Comparison of ENCODE assay signal across 10 mouse cellular contexts in genomic region chr13:63356558-63356957, GRCm38 (mm10).
DNase-seq lines count a peak whose midpoint lies in the region; ATAC-seq and TF ChIP-seq lines count a peak whose summit lies in the region.
"Had no signal": no experiment of that assay in that cellular context is flagged by ENCODE, and none has a peak within 500 bp of the region (broad histone marks: within the 10 kb centered on the region; RNA-seq: fewer than 3 reads in every experiment).

No protein-coding gene starts in this region.

- H3K9ac ChIP-seq in kidney, embryonic 15.5 days: no peak overlapping the region
- no peak overlapping the region for H3K9ac ChIP-seq in hindbrain, embryonic 13.5 days
- no peak overlapping the region for H3K9ac ChIP-seq in midbrain, embryonic 15.5 days
- H3K9ac ChIP-seq: embryonic facial prominence, embryonic 12.5 days had no signal

- no peak overlapping the region for H3K4me3 ChIP-seq in kidney, adult 2 months (ENCODE audit: insufficient read depth, low read depth, low read length)
- no peak overlapping the region for H3K4me3 ChIP-seq in kidney, embryonic 15.5 days (replicated peaks)
- no peak overlapping the region for H3K4me3 ChIP-seq in hindbrain, embryonic 13.5 days
- H3K4me3 ChIP-seq in midbrain, embryonic 15.5 days: no peak overlapping the region
- H3K4me3 ChIP-seq: embryonic facial prominence, embryonic 12.5 days; megakaryocyte, embryonic 14.5 days had no signal

- no peaks in the 10 kb centered on the region for H3K36me3 ChIP-seq in kidney, adult 2 months (ENCODE audit: control insufficient read depth, insufficient read depth, low read length)
- H3K36me3 ChIP-seq in kidney, embryonic 15.5 days: no peaks in the 10 kb centered on the region
- no peaks in the 10 kb centered on the region for H3K36me3 ChIP-seq in hindbrain, embryonic 13.5 days
- H3K36me3 ChIP-seq in midbrain, embryonic 15.5 days (replicated peaks): no peaks in the 10 kb centered on the region
- H3K36me3 ChIP-seq: embryonic facial prominence, embryonic 12.5 days had no signal

- 29% methylated on average over 3 of the region's 3 CpGs for WGBS in kidney, adult 2 months
- 37% methylated on average over 3 of the region's 3 CpGs for WGBS in kidney, embryonic 15.5 days
- WGBS in hindbrain, embryonic 13.5 days: 39% methylated on average over 3 of the region's 3 CpGs
- 33% methylated on average over 3 of the region's 3 CpGs for WGBS in midbrain, embryonic 15.5 days

- intact Hi-C loops in left cerebral cortex, postnatal 10 days (cut with DNase I): no loop called here

- peak; percentile 81 for DNase-seq in kidney, adult 2 months
- peak; percentile 85 for DNase-seq in brain, adult 2 months (ENCODE audit: low read depth, low spot score)
- DNase-seq in left cerebral cortex, postnatal 10 days (ENCODE audit: extremely low spot score in 1 of 2, low spot score in 2 of 2): peak; percentile 62 to 63
- peak; percentile 46 for DNase-seq in telencephalon, adult 2 months (ENCODE audit: low read depth, low spot score)

- H3K4me1 ChIP-seq in kidney, adult 2 months (ENCODE audit: control insufficient read depth, insufficient read depth, low read length): peaks cover 3% of the 10 kb centered on the region; the same call in 1 of the 2 replicates
- no peaks in the 10 kb centered on the region for H3K4me1 ChIP-seq in kidney, embryonic 15.5 days
- no peaks in the 10 kb centered on the region for H3K4me1 ChIP-seq in hindbrain, embryonic 13.5 days (replicated peaks)
- no peaks in the 10 kb centered on the region for H3K4me1 ChIP-seq in midbrain, embryonic 15.5 days
- H3K4me1 ChIP-seq: embryonic facial prominence, embryonic 12.5 days had no signal

- ATAC-seq in kidney, embryonic 15.5 days (replicated peaks; ENCODE audit: low FRiP score): no peak
- ATAC-seq in erythroblast, adult 5-6 weeks (replicated peaks; ENCODE audit: low FRiP score, poor library complexity, severe bottlenecking): peak; percentile 73
- 0 out of 2 replicates have a peak, but pooled peaks have one; percentile 43 for ATAC-seq in hindbrain, embryonic 13.5 days (ENCODE audit: low FRiP score)
- ATAC-seq in midbrain, embryonic 15.5 days (replicated peaks): 0 out of 2 replicates have a peak, but pooled peaks have one; percentile 24

- no peak overlapping the region for H3K4me2 ChIP-seq in kidney, embryonic 15.5 days
- no peak overlapping the region for H3K4me2 ChIP-seq in hindbrain, embryonic 13.5 days
- no peak overlapping the region for H3K4me2 ChIP-seq in midbrain, embryonic 15.5 days
- H3K4me2 ChIP-seq: embryonic facial prominence, embryonic 12.5 days had no signal

- H3K27ac ChIP-seq in kidney, adult 2 months (ENCODE audit: insufficient read depth, low read depth, low read length): no peak overlapping the region
- no peak overlapping the region for H3K27ac ChIP-seq in kidney, embryonic 15.5 days
- no peak overlapping the region for H3K27ac ChIP-seq in hindbrain, embryonic 13.5 days
- no peak overlapping the region for H3K27ac ChIP-seq in midbrain, embryonic 15.5 days
- H3K27ac ChIP-seq: embryonic facial prominence, embryonic 12.5 days had no signal

- TF ChIP-seq POLR2A in kidney, adult 2 months (IDR thresholded peaks at IDR 0.05; ENCODE audit: low read depth, low read length): no peak

- no peaks in the 10 kb centered on the region for H3K9me3 ChIP-seq in kidney, embryonic 15.5 days (replicated peaks)
- no peaks in the 10 kb centered on the region for H3K9me3 ChIP-seq in hindbrain, embryonic 13.5 days
- H3K9me3 ChIP-seq in midbrain, embryonic 15.5 days: no peaks in the 10 kb centered on the region
- H3K9me3 ChIP-seq: embryonic facial prominence, embryonic 12.5 days; megakaryocyte, embryonic 14.5 days had no signal

- TF ChIP-seq CTCF in kidney, adult 2 months (conservative IDR thresholded peaks at IDR 0.05; ENCODE audit: insufficient read depth, insufficient read length, low read depth, low read length): peak; percentile 49

- H3K27me3 ChIP-seq in kidney, adult 2 months (replicated peaks; ENCODE audit: control insufficient read depth, insufficient read depth, low read length): no peaks in the 10 kb centered on the region
- H3K27me3 ChIP-seq in kidney, embryonic 15.5 days: no peaks in the 10 kb centered on the region
- H3K27me3 ChIP-seq in hindbrain, embryonic 13.5 days: no peaks in the 10 kb centered on the region
- H3K27me3 ChIP-seq in midbrain, embryonic 15.5 days (replicated peaks): no peaks in the 10 kb centered on the region
- H3K27me3 ChIP-seq: embryonic facial prominence, embryonic 12.5 days had no signal
